Mouse (Mus musculus): Measurements from ENCODE around the gene Slc25a23.

GRCm38 (mm10) chr17:56999414-56999813 lies 60.2 kb downstream of the Slc25a23 start:
- no peak for TF ChIP-seq CTCF (IDR thresholded peaks at IDR 0.05; ENCODE audit: control insufficient read depth, insufficient read depth, low read length)
- no peak for TF ChIP-seq POLR2A (IDR thresholded peaks at IDR 0.05; ENCODE audit: borderline replicate concordance, control insufficient read depth, low read depth, low read length)

All from bone marrow, adult 2 months (tissue).